Mouse (Mus musculus) MEL-GATA-1-ER (cell line): ENCODE data around the gene Brd3.

Experiments used
- DNase-seq: peaks from one replicate; pipeline ENCODE4 v3.0.0-alpha.2; 2012; ENCODE audit warnings: low read depth; ENCODE audit errors: extremely low read depth

Brd3 gene

GRCm38 (mm10) chr2:27428071-27428470 is 79.4 kb downstream of the Brd3 start:
- DNase-seq, result peak; percentile 75

- peak; percentile 71 for DNase-seq
Measured at GRCm38 (mm10) chr2:27426855-27427457, 80.5 kb downstream of the Brd3 start, which contains the start of gene Vav2. Vav2 (minus strand) TSS chr2:27427033.

GRCm38 (mm10) chr2:27426406-27426854 is 81.0 kb downstream of the Brd3 start:
- no peak for DNase-seq

- DNase-seq, result no peak
Measured at GRCm38 (mm10) chr2:27425751-27426405, 81.6 kb downstream of the Brd3 start.

GRCm38 (mm10) chr2:27425161-27425611 is 82.3 kb downstream of the Brd3 start:
- DNase-seq, result no peak

- no peak for DNase-seq
Measured at GRCm38 (mm10) chr2:27423596-27423995, 83.9 kb downstream of the Brd3 start.

- no peak for DNase-seq
Measured at GRCm38 (mm10) chr2:27421293-27422068, 86.0 kb downstream of the Brd3 start.

GRCm38 (mm10) chr2:27418577-27419070 is 88.8 kb downstream of the Brd3 start:
- DNase-seq, result no peak

- DNase-seq, result no peak
Measured at GRCm38 (mm10) chr2:27417648-27418153, 89.8 kb downstream of the Brd3 start.

GRCm38 (mm10) chr2:27416425-27416824 is 91.0 kb downstream of the Brd3 start:
- no peak for DNase-seq

- no peak for DNase-seq
Measured at GRCm38 (mm10) chr2:27415060-27415783, 92.2 kb downstream of the Brd3 start.

- DNase-seq, result no peak
Measured at GRCm38 (mm10) chr2:27413936-27414657, 93.4 kb downstream of the Brd3 start.

GRCm38 (mm10) chr2:27413582-27413935 is 93.9 kb downstream of the Brd3 start:
- DNase-seq, result no peak

GRCm38 (mm10) chr2:27412245-27412800 is 95.1 kb downstream of the Brd3 start:
- no peak for DNase-seq

- DNase-seq, result no peak
Measured at GRCm38 (mm10) chr2:27411688-27412174, 95.7 kb downstream of the Brd3 start.

GRCm38 (mm10) chr2:27410518-27411140 is 96.8 kb downstream of the Brd3 start:
- DNase-seq, result no peak

- DNase-seq, result no peak
Measured at GRCm38 (mm10) chr2:27408194-27408593, 99.3 kb downstream of the Brd3 start.

GRCm38 (mm10) chr2:27406928-27407327 is 100.5 kb downstream of the Brd3 start:
- no peak for DNase-seq

GRCm38 (mm10) chr2:27405094-27405884 is 102.2 kb downstream of the Brd3 start:
- DNase-seq, result no peak
